Mouse (Mus musculus): ENCODE measurements at regions not wholly inside any gene's neighbourhood (a gene's known extent, or its start where the extent isn't known, plus 50 kb on each side); places are given as distances from the start of the nearest gene placed in this dataset.

DNA sequence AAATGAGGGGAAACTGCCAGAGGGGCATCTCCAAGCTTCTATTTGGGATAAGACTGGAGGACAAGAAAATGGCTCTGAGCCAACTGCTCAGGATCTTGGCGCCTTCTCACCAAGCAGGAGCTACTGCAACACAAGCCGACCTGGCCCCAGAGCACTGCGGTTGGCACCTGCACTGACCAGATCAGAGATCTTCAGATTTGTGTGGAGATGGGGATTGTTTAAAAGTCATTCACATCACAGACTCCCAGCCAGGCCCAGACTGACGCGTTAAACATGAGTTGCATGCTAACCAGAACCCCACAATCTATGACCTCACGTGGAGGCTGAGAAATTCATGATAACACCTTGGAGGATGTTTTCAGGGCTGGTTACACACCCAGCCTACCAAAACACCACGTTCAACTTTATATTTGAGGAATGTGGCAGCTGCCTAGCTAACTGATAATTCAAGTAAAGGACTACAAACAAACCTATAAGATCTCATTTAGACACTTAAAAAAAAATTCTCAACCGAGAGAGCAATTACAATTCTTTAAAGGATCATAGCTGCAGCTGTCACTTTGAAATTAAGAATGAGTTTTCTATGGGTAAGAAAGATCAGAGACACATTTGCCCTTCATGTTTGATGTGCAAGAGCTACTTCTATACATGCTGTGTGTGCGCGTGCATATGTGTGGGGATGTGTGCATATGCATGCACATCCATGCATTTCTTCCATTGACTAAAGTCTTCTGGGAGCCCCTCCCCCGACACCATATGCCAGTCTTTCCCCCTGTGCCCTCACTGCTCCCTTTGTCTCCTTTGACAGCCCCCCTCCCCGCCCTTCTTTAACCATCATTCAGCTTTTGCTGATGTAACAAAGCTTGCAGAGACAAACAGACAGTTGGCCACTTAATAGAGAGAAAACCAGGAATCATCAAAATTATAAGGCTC lies 484.8 kb upstream of the Cited2 start:
- Histone ChIP-seq H3K27me3 (no peaks in the 10 kb centered on the region), H3K9ac (no peak overlapping the region), H3K27ac (no peak overlapping the region), H3K9me3 (replicated peaks) (no peaks in the 10 kb centered on the region), H3K4me2 (no peak overlapping the region), H3K4me3 (no peak overlapping the region), H3K36me3 (no peaks in the 10 kb centered on the region), H3K4me1 (replicated peaks) (peaks cover 16% of the 10 kb centered on the region)
- ATAC-seq (replicated peaks; ENCODE audit: insufficient number of reproducible peaks, insufficient read depth, low FRiP score, low read depth) = no peak
- 66% methylated on average over 12 of the region's 12 CpGs for WGBS

DNA sequence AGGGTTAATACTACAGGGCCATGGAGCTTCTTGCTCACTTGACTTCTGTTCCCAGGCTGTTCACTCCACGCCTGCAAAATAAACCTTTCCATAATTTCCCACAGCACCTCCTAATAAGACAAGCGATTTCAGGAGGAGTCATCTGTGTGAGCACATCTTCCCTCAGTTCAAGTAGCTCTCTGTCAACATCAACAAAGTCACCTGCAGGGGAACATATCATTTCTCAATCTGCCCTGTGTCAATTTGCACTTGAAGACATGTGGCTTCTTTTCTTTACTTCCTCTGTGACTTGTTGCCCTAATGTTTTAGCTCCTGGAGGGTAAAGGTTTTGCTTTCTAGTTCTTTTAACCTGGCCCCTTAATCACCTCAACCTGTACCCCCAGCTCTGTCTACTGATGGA lies 474.7 kb upstream of the Cited2 start:
- Histone ChIP-seq H3K36me3 (no peaks in the 10 kb centered on the region), H3K9ac (no peak overlapping the region), H3K4me1 (replicated peaks) (no peaks in the 10 kb centered on the region), H3K4me3 (no peak overlapping the region), H3K27me3 (no peaks in the 10 kb centered on the region), H3K9me3 (replicated peaks) (no peaks in the 10 kb centered on the region), H3K27ac (no peak overlapping the region), H3K4me2 (no peak overlapping the region)
- no peak for ATAC-seq (replicated peaks; ENCODE audit: insufficient number of reproducible peaks, insufficient read depth, low FRiP score, low read depth)
- 60% methylated on average over 2 of the region's 2 CpGs for WGBS

DNA sequence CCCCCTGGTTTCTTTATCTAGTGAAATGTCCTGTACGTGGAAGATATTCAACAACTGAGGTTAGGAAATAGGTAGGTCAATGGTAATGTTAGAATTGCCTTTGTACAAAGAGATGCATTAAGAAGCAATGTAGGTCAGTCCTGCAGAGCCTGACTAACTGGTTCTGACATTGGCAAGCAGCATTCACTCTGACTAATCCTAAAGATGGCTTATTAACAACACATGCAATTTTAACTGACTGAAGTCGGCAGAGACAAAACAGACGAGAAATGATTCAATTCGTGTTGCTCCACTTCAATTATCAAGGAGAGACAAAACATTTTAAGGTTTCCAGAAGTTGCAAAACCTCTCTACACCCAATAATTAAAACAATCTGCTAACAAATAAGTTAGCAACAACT lies 470.0 kb upstream of the Cited2 start:
- H3K9ac ChIP-seq = no peak overlapping the region
- no peaks in the 10 kb centered on the region for H3K36me3 ChIP-seq
- no peak overlapping the region for H3K4me2 ChIP-seq
- H3K27me3 ChIP-seq = no peaks in the 10 kb centered on the region
- no peaks in the 10 kb centered on the region for H3K9me3 ChIP-seq (replicated peaks)
- WGBS = 71% methylated on average over 4 of the region's 4 CpGs
- no peak overlapping the region for H3K27ac ChIP-seq
- ATAC-seq (replicated peaks; ENCODE audit: insufficient number of reproducible peaks, insufficient read depth, low FRiP score, low read depth) = no peak
- H3K4me3 ChIP-seq = no peak overlapping the region
- no peaks in the 10 kb centered on the region for H3K4me1 ChIP-seq (replicated peaks)

DNA sequence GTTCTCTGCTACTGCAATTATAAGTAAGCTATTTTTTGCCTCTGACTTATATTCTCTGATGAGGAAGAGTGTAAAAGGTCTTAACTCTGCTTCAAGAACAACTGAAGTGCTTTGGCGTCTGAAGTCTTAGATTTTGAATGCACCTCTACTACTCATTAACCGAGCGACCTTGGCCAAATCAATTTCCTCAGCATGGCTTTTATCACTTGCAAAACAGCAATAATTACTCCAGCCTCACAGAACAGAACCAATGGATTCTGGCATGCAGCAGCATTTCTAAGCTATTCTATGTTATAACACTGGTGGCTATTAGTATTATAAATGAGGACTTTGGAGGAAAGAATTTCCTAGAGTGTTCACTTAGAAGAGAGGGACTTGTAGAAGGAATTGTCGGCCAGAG lies 462.9 kb upstream of the Cited2 start:
- H3K4me2 ChIP-seq = no peak overlapping the region
- H3K4me3 ChIP-seq = no peak overlapping the region
- H3K9ac ChIP-seq = no peak overlapping the region
- no peaks in the 10 kb centered on the region for H3K4me1 ChIP-seq (replicated peaks)
- H3K27me3 ChIP-seq = no peaks in the 10 kb centered on the region
- H3K27ac ChIP-seq = no peak overlapping the region
- ATAC-seq (replicated peaks; ENCODE audit: insufficient number of reproducible peaks, insufficient read depth, low FRiP score, low read depth) = no peak
- no peaks in the 10 kb centered on the region for H3K9me3 ChIP-seq (replicated peaks)
- H3K36me3 ChIP-seq = no peaks in the 10 kb centered on the region
- 69% methylated on average over 4 of the region's 4 CpGs for WGBS

DNA sequence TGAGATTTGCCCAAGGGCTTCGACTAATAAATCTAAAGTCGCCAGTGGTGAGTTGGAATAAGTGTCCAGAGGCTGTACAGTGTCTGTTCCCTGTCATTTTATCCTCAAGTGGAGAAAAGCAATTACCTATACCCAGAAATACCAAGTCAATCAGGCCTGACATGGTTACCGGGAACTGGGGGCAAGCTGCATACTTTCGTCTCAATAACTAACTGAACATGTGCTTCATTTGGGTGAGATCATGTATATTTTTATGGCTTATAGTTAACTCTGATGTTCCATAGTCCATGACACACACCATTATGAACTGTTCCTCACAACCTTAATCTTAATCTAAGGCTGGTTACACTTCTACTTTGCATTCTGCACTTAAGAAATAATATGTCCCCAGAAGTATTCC lies 462.4 kb upstream of the Cited2 start:
- H3K27ac ChIP-seq = no peak overlapping the region
- H3K27me3 ChIP-seq = no peaks in the 10 kb centered on the region
- H3K4me1 ChIP-seq (replicated peaks) = no peaks in the 10 kb centered on the region
- H3K9me3 ChIP-seq (replicated peaks) = no peaks in the 10 kb centered on the region
- H3K4me2 ChIP-seq = no peak overlapping the region
- WGBS = 70% methylated on average over 4 of the region's 4 CpGs
- H3K9ac ChIP-seq = no peak overlapping the region
- no peaks in the 10 kb centered on the region for H3K36me3 ChIP-seq
- no peak overlapping the region for H3K4me3 ChIP-seq
- no peak for ATAC-seq (replicated peaks; ENCODE audit: insufficient number of reproducible peaks, insufficient read depth, low FRiP score, low read depth)

DNA sequence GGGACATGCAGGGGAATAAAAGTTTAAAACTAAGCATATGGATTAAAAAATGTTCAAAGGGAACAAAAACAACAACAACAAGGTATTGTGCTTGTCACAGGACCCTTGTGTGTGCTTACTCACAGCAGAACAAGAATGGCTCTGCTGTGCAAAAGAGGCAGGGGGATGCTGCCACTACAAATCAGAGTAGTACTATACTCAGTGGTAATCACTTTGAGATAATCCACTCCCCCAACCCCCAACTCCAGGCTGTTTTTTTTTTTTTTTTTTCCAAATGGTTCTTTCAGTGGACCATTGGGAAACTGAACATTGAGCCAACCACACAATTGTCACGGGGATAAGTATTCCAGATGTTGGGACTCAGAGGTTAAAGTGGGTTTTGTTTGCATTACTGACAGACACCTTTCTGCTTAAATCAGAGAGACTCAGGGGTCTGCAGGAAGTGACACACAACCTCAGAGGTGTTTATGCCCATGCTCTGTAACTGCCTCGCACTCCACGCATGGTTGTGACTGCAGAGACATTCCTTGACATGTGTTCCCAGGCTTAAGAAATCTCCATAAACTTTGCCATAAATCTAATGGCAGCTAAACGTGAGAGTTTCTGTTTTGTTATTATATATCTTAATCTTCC lies 461.7 kb upstream of the Cited2 start:
- H3K4me2 ChIP-seq = no peak overlapping the region
- whole genome bisulfite sequencing = 61% methylated on average over 4 of the region's 4 CpGs

DNA sequence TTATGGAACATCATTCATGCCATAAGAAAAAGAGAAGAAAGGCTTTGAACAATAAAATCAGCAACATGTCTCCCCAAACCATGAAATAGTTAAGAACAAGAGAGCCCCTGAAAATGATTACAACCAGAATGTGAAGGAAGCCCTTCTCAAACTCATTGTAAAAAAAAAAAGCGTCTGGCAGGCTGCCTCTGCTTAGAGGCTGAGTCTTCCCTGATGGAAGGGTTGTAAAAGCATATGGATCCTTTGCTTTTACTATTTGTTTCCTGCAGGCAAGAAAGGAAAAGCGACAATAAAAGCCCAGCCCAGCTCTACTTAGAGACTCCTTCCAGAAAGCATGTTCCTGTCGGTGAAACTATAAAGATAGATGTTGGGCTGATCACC lies 461.2 kb upstream of the Cited2 start:
- Histone ChIP-seq H3K9ac (no peak overlapping the region), H3K4me1 (replicated peaks) (no peaks in the 10 kb centered on the region), H3K27ac (no peak overlapping the region), H3K4me3 (no peak overlapping the region), H3K9me3 (replicated peaks) (no peaks in the 10 kb centered on the region), H3K36me3 (no peaks in the 10 kb centered on the region), H3K4me2 (no peak overlapping the region), H3K27me3 (no peaks in the 10 kb centered on the region)
- no peak for ATAC-seq (replicated peaks; ENCODE audit: insufficient number of reproducible peaks, insufficient read depth, low FRiP score, low read depth)
- WGBS = 56% methylated on average over 3 of the region's 3 CpGs

More for the DNA sequence above, 461.7 kb upstream of the Cited2 start:
- no peaks in the 10 kb centered on the region for H3K27me3 ChIP-seq
- no peak overlapping the region for H3K4me3 ChIP-seq
- H3K27ac ChIP-seq = no peak overlapping the region
- no peak overlapping the region for H3K9ac ChIP-seq
- no peak for ATAC-seq (replicated peaks; ENCODE audit: insufficient number of reproducible peaks, insufficient read depth, low FRiP score, low read depth)
- H3K9me3 ChIP-seq (replicated peaks) = no peaks in the 10 kb centered on the region
- no peaks in the 10 kb centered on the region for H3K4me1 ChIP-seq (replicated peaks)
- no peaks in the 10 kb centered on the region for H3K36me3 ChIP-seq

DNA sequence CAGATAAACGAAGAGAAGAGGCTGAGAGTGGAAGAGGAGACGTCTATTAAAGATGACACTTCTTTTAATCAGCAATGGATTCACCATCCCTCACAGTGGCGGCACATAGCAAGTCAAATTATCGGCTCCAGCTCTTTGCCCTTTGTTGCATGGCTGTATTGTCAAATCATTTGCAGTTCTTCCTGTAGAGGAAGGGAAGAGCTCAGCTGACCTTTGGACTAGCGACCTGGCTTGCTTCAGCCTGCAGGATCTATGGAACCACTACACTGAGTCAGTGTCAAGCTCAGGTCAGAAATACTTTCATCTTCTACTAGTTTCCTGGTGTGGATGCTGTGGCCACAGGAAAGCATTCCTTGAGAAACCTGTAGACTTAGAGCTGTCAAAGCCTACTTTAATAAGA lies 450.4 kb upstream of the Cited2 start:
- Histone ChIP-seq H3K27ac (no peak overlapping the region), H3K9ac (no peak overlapping the region), H3K9me3 (replicated peaks) (no peaks in the 10 kb centered on the region), H3K4me1 (replicated peaks) (no peaks in the 10 kb centered on the region), H3K4me3 (no peak overlapping the region), H3K27me3 (no peaks in the 10 kb centered on the region), H3K4me2 (no peak overlapping the region), H3K36me3 (no peaks in the 10 kb centered on the region)
- ATAC-seq (replicated peaks; ENCODE audit: insufficient number of reproducible peaks, insufficient read depth, low FRiP score, low read depth) = no peak
- WGBS = 68% methylated on average over 5 of the region's 5 CpGs

DNA sequence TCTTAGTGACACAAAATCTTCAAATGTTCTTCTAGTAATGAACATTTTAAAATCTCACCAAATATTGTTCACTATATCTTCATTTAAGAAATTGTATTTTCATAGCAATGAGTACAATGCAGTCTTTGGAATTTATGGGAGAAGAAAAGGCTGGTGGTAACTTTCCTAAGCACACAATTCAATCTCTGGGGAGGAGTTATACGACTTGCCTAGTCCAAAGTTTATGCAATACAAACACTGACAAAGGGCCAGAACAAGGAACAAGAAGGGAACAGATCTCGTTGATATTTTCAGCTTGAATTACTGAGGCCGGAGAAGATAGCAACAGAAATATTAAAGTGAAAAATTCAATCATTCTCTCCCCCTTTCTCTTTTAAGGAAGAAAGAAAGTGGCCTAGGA lies 449.2 kb upstream of the Cited2 start:
- WGBS = 83% methylated on average over 3 of the region's 3 CpGs
- no peaks in the 10 kb centered on the region for H3K27me3 ChIP-seq
- H3K4me3 ChIP-seq = no peak overlapping the region
- no peak for ATAC-seq (replicated peaks; ENCODE audit: insufficient number of reproducible peaks, insufficient read depth, low FRiP score, low read depth)
- 0 out of 2 replicates have a peak, but pooled peaks cover 2% of the 10 kb centered on the region for H3K9me3 ChIP-seq (replicated peaks)
- H3K36me3 ChIP-seq = no peaks in the 10 kb centered on the region
- no peak overlapping the region for H3K4me2 ChIP-seq
- H3K9ac ChIP-seq = no peak overlapping the region
- no peak overlapping the region for H3K27ac ChIP-seq
- no peaks in the 10 kb centered on the region for H3K4me1 ChIP-seq (replicated peaks)

DNA sequence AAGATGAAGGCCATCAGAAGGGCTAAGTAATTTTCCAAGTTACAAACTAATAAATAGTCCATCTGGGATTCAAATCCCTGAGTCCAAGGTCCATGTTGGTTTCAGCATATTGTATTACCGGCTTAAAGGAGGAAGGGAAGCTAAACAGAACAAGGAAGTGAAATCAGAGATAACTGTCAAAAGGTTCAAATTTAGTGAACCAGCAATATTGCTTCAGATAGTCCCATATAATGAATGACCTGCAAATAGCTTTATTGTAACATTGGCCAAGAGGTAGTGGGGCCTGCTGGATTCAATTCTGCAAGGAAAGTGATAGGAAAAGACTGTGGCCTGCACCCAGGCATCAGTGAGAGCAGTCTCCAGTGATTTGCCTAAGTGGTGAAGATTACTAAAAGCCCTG lies 447.8 kb upstream of the Cited2 start:
- Histone ChIP-seq H3K36me3 (no peaks in the 10 kb centered on the region), H3K9ac (no peak overlapping the region), H3K4me1 (replicated peaks) (no peaks in the 10 kb centered on the region), H3K9me3 (replicated peaks) (0 out of 2 replicates have a peak, but pooled peaks cover 2% of the 10 kb centered on the region), H3K4me2 (no peak overlapping the region), H3K27me3 (no peaks in the 10 kb centered on the region), H3K27ac (no peak overlapping the region), H3K4me3 (no peak overlapping the region)
- no peak for ATAC-seq (replicated peaks; ENCODE audit: insufficient number of reproducible peaks, insufficient read depth, low FRiP score, low read depth)
- 67% methylated on average over 1 of the region's 1 CpGs for WGBS

DNA sequence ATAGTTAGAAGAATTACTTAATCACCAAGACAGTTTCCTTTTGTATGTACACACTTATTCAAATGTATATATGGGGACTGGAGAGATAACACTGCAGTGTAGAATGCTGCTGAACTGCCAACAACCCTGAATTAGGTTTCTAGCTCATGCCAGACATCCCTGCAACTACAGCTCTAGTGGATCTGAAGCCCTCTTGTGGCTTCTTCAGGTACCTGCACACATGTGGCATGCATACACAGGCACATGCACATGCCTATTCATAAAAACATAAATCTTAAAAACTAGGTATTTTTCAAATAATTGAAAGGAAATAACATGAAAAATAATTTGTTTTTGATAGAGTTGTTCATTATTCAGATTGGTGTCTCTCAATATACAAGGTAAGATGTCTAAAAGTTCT lies 445.1 kb upstream of the Cited2 start:
- Histone ChIP-seq H3K4me2 (no peak overlapping the region), H3K4me1 (replicated peaks) (no peaks in the 10 kb centered on the region), H3K36me3 (no peaks in the 10 kb centered on the region), H3K4me3 (no peak overlapping the region), H3K9me3 (replicated peaks) (0 out of 2 replicates have a peak, but pooled peaks cover 2% of the 10 kb centered on the region), H3K9ac (no peak overlapping the region), H3K27ac (no peak overlapping the region), H3K27me3 (no peaks in the 10 kb centered on the region)
- ATAC-seq (replicated peaks; ENCODE audit: insufficient number of reproducible peaks, insufficient read depth, low FRiP score, low read depth) = no peak

DNA sequence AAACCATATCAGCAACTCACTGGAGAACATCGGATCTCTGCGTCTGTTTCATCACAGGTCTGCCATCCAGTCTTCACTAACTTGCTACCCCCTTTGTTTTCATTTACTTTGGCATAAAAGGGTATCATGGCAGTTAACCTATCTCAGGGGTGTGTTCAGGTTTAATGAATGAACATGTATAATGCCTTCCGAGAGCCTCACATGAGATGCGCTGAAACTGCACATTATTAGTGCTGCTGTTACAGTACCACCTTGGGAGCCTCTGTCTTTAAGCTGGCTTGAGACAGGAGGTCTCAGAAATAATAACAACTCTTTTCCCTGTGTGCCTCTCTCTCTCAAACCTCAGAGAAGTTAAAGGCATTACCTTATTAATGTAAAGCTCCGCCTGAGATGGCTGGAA lies 438.2 kb upstream of the Cited2 start:
- Histone ChIP-seq H3K4me1 (replicated peaks) (no peaks in the 10 kb centered on the region), H3K27me3 (no peaks in the 10 kb centered on the region), H3K36me3 (no peaks in the 10 kb centered on the region), H3K4me3 (no peak overlapping the region), H3K9ac (no peak overlapping the region), H3K4me2 (no peak overlapping the region), H3K9me3 (replicated peaks) (no peaks in the 10 kb centered on the region), H3K27ac (no peak overlapping the region)
- ATAC-seq (replicated peaks; ENCODE audit: insufficient number of reproducible peaks, insufficient read depth, low FRiP score, low read depth) = no peak
- whole genome bisulfite sequencing = 91% methylated on average over 5 of the region's 5 CpGs

All from heart, embryonic 15.5 days (tissue).